Mouse (Mus musculus): ENCODE measurements around the gene Tnfrsf13c.

GRCm38 (mm10) chr15:82252097-82252496, 27.9 kb upstream of the Tnfrsf13c start, which contains the start of gene 1500009C09Rik:
- no peak for TF ChIP-seq EP300 (IDR thresholded peaks at IDR 0.05; ENCODE audit: low read depth)
- no peak for TF ChIP-seq CTCF (IDR thresholded peaks at IDR 0.05; ENCODE audit: low read depth)
